Mouse (Mus musculus) MEL (cell line): ENCODE results near the gene Fst. TPM values are rescaled to one million over a fixed set of nuclear protein-coding genes. Genes with fewer than 3 reads are reported as not detected.

Experiments used
- DNase-seq: peaks from one replicate; pipeline ENCODE4 v3.0.0; 2011; ENCODE audit warnings: low read depth, low spot score
- H3K27ac ChIP-seq: 2 replicates; pipeline ENCODE4 v1.5.1; 2012; ENCODE audit warnings: low read depth, mild to moderate bottlenecking, control low read depth, low read length, moderate library complexity; ENCODE audit not compliant: control insufficient read depth
- H3K27me3 ChIP-seq, 2 experiments: fragments of 150-350 bp in 1 of 2; sonication (generic) in 1 of 2; 2 replicates each; pipeline ENCODE4 v1.6.1; 2012; ENCODE audit warnings: low read length in 2 of 2, mild to moderate bottlenecking in 2 of 2, improper control_type of control experiment in 1 of 2, moderate library complexity in 1 of 2; ENCODE audit not compliant: insufficient read depth in 2 of 2, control insufficient read depth in 1 of 2
- H3K36me3 ChIP-seq, 2 experiments: 2 replicates each; pipeline ENCODE4 v1.6.1; 2012 to 2014; ENCODE audit warnings: low read length in 2 of 2, improper control_type of control experiment in 1 of 2, inconsistent platforms in 1 of 2, mild to moderate bottlenecking in 1 of 2; ENCODE audit not compliant: insufficient read depth in 2 of 2, control insufficient read depth in 1 of 2
- H3K4me1 ChIP-seq, 2 experiments: fragments of 150-350 bp in 1 of 2; sonication (generic) in 1 of 2; 2 replicates each; pipeline ENCODE4 v1.6.1; 2012; ENCODE audit warnings: low read length in 2 of 2, improper control_type of control experiment in 1 of 2, mild to moderate bottlenecking in 1 of 2; ENCODE audit not compliant: insufficient read depth in 2 of 2, control insufficient read depth in 1 of 2
- H3K4me3 ChIP-seq, 2 experiments: fragments of 150-350 bp in 1 of 2; sonication (generic) in 1 of 2; 2 replicates each; pipeline ENCODE4 v1.5.1; 2012; ENCODE audit warnings: low read depth in 2 of 2, low read length in 2 of 2, mild to moderate bottlenecking in 2 of 2, moderate library complexity in 2 of 2, control low read depth in 1 of 2, improper control_type of control experiment in 1 of 2; ENCODE audit not compliant: control insufficient read depth in 1 of 2, insufficient read depth in 1 of 2
- H3K79me2 ChIP-seq: 2 replicates; pipeline ENCODE4 v1.6.1; 2012; ENCODE audit warnings: mild to moderate bottlenecking, low read length, moderate library complexity; ENCODE audit not compliant: control insufficient read depth, poor library complexity, insufficient read depth
- H3K9ac ChIP-seq: 2 replicates; pipeline ENCODE4 v1.6.1; 2012; ENCODE audit warnings: low read depth, mild to moderate bottlenecking, control low read depth, low read length, moderate library complexity; ENCODE audit not compliant: control insufficient read depth, poor library complexity, severe bottlenecking
- H3K9me3 ChIP-seq: fragments of 150-350 bp; sonication (generic); replicated peaks from 2 replicates; pipeline ENCODE4 v1.6.1; 2012; ENCODE audit warnings: mild to moderate bottlenecking, low read length, improper control_type of control experiment, moderate library complexity; ENCODE audit not compliant: insufficient read depth
- E2F4 ChIP-seq: IDR thresholded peaks from 2 replicates; pipeline ENCODE4 v1.6.1; 2011; ENCODE audit warnings: low read depth, low read length, improper control_type of control experiment, borderline replicate concordance
- GABPA ChIP-seq: IDR thresholded peaks from 2 replicates; pipeline ENCODE4 v1.6.1; 2012; ENCODE audit warnings: low read depth, mild to moderate bottlenecking, inconsistent platforms, low read length, improper control_type of control experiment, moderate library complexity
- HCFC1 ChIP-seq: IDR thresholded peaks from 2 replicates; pipeline ENCODE4 v1.6.1; 2012; ENCODE audit warnings: low read depth, mild to moderate bottlenecking, inconsistent platforms, low read length, improper control_type of control experiment, moderate library complexity
- JUND ChIP-seq: IDR thresholded peaks from 2 replicates; pipeline ENCODE4 v1.6.1; 2011; ENCODE audit warnings: low read depth, mild to moderate bottlenecking, improper control_type of control experiment, low read length
- KAT2A ChIP-seq: conservative IDR thresholded peaks from 2 replicates; pipeline ENCODE4 v1.6.1; 2012; ENCODE audit warnings: low read depth, low read length, improper control_type of control experiment, inconsistent platforms
- MAZ ChIP-seq: IDR thresholded peaks from 2 replicates; pipeline ENCODE4 v1.6.1; 2012; ENCODE audit warnings: low read depth, mild to moderate bottlenecking, inconsistent platforms, low read length, improper control_type of control experiment
- MEF2A ChIP-seq: IDR thresholded peaks from 2 replicates; pipeline ENCODE4 v1.6.1; 2014; ENCODE audit warnings: low read depth, mild to moderate bottlenecking, inconsistent platforms, low read length, improper control_type of control experiment; ENCODE audit not compliant: poor library complexity, insufficient replicate concordance, severe bottlenecking; ENCODE audit errors: extremely low read depth
- MYB ChIP-seq: IDR thresholded peaks from 2 replicates; pipeline ENCODE4 v1.6.1; 2011; ENCODE audit warnings: mild to moderate bottlenecking, low read depth, low read length, improper control_type of control experiment
- MYC ChIP-seq: IDR thresholded peaks from 2 replicates; pipeline ENCODE4 v1.6.1; 2011; ENCODE audit warnings: low read depth, mild to moderate bottlenecking, low read length, improper control_type of control experiment, moderate library complexity
- POLR2AphosphoS5 ChIP-seq: IDR thresholded peaks from 2 replicates; pipeline ENCODE4 v1.6.1; 2012; ENCODE audit warnings: low read depth, borderline replicate concordance, mild to moderate bottlenecking, inconsistent platforms, low read length, moderate library complexity, mixed read lengths
- RAD21 ChIP-seq: IDR thresholded peaks from 2 replicates; pipeline ENCODE4 v1.6.1; 2011; ENCODE audit warnings: mild to moderate bottlenecking, low read depth, low read length, improper control_type of control experiment
- TAL1 ChIP-seq: IDR thresholded peaks from 2 replicates; pipeline ENCODE4 v1.6.1; 2012; ENCODE audit warnings: mild to moderate bottlenecking, inconsistent platforms, low read length, moderate library complexity, mixed read lengths
- TCF12 ChIP-seq: IDR thresholded peaks from 2 replicates; pipeline ENCODE4 v1.6.1; 2014; ENCODE audit warnings: low read depth, mild to moderate bottlenecking, inconsistent platforms, low read length, improper control_type of control experiment, moderate library complexity
- ZKSCAN1 ChIP-seq: IDR thresholded peaks from 2 replicates; pipeline ENCODE4 v1.6.1; 2012; ENCODE audit warnings: low read depth, mild to moderate bottlenecking, inconsistent platforms, low read length, improper control_type of control experiment, moderate library complexity
- ZMIZ1 ChIP-seq: IDR thresholded peaks from 2 replicates; pipeline ENCODE4 v1.6.1; 2012; ENCODE audit warnings: low read depth, mild to moderate bottlenecking, inconsistent platforms, low read length, improper control_type of control experiment, moderate library complexity
- polyA plus RNA-seq, 2 experiments: library from polyadenylated mRNA; stranded (reverse) in 1 of 2; unstranded in 1 of 2; fragments of >175 nt in 1 of 2; fragments of >200 nt in 1 of 2; gene quantifications; 2 replicates each; pipeline versions ENCODE4 v1.2.1 to v1.2.4; 2012; ENCODE audit warnings: low replicate concordance in 2 of 2, low read depth in 1 of 2; ENCODE audit not compliant: insufficient read length in 2 of 2, insufficient read depth in 1 of 2, missing spikeins in 1 of 2
- total RNA-seq: library from RNA; depleted of rRNA; stranded (reverse); fragments of 300-350 nt; gene quantifications from 2 replicates; pipeline ENCODE4 v1.2.3, GENCODE M21; 2012

Fst gene
- total and polyA plus RNA-seq, 3 experiments, result not detected

- TF ChIP-seq TCF12 (no peak), MYB (no peak), POLR2AphosphoS5 (no peak), GABPA (no peak), MEF2A (no peak), MYC (no peak), E2F4 (no peak), KAT2A (no peak)
- H3K9me3 ChIP-seq, result no peaks in the 10 kb centered on the region
- no peak for DNase-seq
- H3K27ac ChIP-seq, result no peak overlapping the region
- H3K4me3 ChIP-seq, result no peak overlapping the region
- H3K4me1 ChIP-seq, result no peaks in the 10 kb centered on the region
- no peak overlapping the region for H3K9ac ChIP-seq
- H3K36me3 ChIP-seq, result no peaks in the 10 kb centered on the region
- H3K27me3 ChIP-seq, result no peaks in the 10 kb centered on the region
- H3K79me2 ChIP-seq, result no peaks in the 10 kb centered on the region
These were observed 1.8 kb downstream of the Fst start for GRCm38 (mm10) chr13:114456766-114457566.

GRCm38 (mm10) chr13:114456224-114456623, 2.5 kb downstream of the Fst start:
- Histone ChIP-seq H3K79me2 (no peaks in the 10 kb centered on the region), H3K9ac (no peak overlapping the region), H3K4me1 (no peaks in the 10 kb centered on the region), H3K36me3 (no peaks in the 10 kb centered on the region), H3K27me3 (no peaks in the 10 kb centered on the region), H3K27ac (no peak overlapping the region), H3K9me3 (no peaks in the 10 kb centered on the region), H3K4me3 (no peak overlapping the region)
- DNase-seq, result no peak
- TF ChIP-seq JUND (no peak), MYC (no peak), MAZ (no peak), HCFC1 (no peak), TAL1 (no peak), RAD21 (no peak), ZKSCAN1 (no peak), ZMIZ1 (no peak)
